Mouse (Mus musculus): ENCODE results near the gene Hnrnpa1. TPM values are rescaled to one million over a fixed set of nuclear protein-coding genes. Genes with fewer than 3 reads are reported as not detected.

Hnrnpa1 gene
- polyA plus RNA-seq (2015; fragmentation: Nextera tagmentation; extraction: Ambion mirVana) = 1,025 and 1,038 TPM in 2 replicates

DNA sequence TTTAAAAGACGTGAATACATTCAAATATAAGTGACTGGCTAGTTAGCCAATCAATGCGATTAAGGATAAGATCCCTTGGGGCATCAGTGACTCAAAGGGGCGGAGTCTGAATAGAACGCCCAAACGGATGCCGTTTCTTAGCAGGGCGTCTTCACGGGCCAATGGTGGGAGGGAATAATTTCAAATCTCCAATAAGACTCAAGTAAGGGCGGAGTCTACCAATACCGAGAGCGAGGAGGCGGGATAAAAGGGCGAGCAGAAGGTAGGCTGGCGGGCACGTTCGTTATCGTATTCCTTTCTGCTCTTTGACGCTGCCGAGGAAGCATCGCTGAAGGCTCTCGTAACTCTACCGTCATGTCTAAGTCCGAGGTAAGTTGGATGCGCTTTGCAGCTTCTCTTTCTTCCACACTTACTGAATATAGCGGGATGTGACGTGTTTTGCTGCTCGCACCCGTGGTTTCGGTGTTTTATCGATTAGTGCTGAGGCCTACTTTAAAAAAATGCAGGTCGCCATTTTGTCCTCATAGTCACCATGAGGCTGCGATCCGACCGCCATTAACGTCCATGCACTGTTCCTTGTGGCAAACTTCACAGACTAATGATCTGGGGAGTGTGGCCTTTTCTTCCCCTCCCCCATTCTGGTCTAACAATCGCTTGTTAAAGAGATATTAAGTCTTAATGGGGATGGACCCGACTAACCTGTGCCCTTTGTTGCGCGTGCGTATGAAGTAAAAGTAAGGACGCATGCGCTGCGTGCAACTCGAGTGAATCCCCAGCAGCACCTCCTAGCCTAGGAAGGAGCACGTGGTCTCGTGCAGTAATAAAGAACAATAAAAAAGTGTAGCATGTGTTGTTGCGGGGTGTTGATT is at the start of gene Hnrnpa1:
Hnrnpa1 (plus strand) TSS at position 273 of the 869 bp plus-strand sequence.
- peak within 1 kb of the TSS; percentile 62 for H3K9ac ChIP-seq
- H3K27me3 ChIP-seq = no peaks in the 10 kb centered on the region
- H3K4me3 ChIP-seq (replicated peaks) = peak within 1 kb of the TSS; percentile 54
- H3K4me2 ChIP-seq = peak within 1 kb of the TSS; percentile 78
- H3K36me3 ChIP-seq = peaks cover 56% of the 10 kb centered on the region
- peak; percentile 94 for ATAC-seq (replicated peaks; ENCODE audit: low FRiP score)
- no peaks in the 10 kb centered on the region for H3K9me3 ChIP-seq (replicated peaks)
- H3K27ac ChIP-seq = peak within 1 kb of the TSS; percentile 98
- peaks cover 37% of the 10 kb centered on the region for H3K4me1 ChIP-seq
- under 1% methylated on average over 47 of the region's 47 CpGs for WGBS

DNA sequence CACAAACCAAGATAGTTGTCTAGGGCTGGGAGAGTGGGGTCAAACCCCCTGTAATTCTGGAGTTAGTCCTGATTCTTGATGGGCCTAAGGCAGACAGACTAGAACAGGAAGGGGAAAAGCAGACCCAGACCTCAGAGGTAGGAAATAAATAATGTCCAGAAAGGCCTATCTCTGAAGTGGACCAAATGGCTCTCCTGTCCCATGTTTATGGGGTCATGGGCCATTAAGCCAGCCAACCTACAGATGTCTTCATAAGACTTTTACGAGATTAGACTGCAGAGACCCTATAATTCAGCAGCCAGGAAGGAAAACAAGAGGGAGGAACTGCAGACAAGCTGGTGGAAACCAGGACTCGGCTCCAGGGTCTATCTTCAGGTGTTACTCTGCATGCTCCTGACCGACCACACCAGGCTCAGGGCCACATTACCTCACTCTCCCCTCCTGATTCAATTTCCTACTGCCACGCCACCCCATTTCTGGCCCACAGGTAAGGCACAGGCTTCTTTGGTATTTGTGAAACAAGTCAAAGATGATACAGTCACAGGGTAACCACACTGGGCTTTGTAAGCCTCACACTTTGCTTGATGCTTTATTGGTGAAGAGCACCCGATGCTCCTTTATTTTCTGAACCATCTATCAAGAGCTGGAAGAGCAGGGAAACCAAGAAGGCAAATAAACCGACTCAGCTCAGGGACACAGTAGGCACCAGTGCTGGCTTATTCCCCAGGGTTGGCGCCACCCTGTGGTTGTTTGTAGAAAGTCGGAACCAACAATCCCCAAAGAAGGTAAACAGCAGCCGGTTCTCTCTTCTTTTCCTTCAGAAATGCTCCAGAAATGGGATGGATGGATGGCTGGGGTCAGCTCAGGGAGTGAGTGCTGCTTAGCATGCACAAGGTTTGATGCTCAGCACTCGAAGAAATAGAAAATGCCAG is 49.4 kb upstream of the Hnrnpa1 start:
- Histone ChIP-seq H3K4me2 (no peak overlapping the region), H3K4me3 (replicated peaks) (no peak overlapping the region), H3K27ac (peak overlapping the region; percentile 71), H3K4me1 (peaks cover 42% of the 10 kb centered on the region), H3K36me3 (peaks cover 42% of the 10 kb centered on the region), H3K9ac (no peak overlapping the region), H3K9me3 (replicated peaks) (no peaks in the 10 kb centered on the region), H3K27me3 (no peaks in the 10 kb centered on the region)
- ATAC-seq (replicated peaks; ENCODE audit: low FRiP score) = peak; percentile 73
- 24% methylated on average over 10 of the region's 10 CpGs for WGBS

DNA sequence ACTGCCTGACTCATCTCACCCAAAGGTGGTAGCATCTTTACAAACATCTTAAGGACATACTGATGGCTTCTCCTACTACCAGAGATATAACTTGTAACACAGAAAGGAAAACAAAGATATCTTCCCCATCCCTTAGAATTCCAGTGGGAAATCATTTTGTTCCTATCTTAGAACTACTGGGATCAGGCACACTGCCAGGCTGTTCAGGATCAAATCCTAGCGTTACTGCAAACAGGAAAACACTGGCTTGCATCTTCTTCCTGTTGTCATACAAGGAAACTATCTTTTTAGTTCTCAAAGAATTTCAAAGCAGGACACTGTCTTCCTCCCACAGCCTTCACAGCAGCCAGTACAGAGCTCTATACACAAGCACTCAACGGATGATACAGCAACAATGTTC is 46.6 kb upstream of the Hnrnpa1 start:
- 70% methylated on average over 2 of the region's 2 CpGs for WGBS
- peaks cover 69% of the 10 kb centered on the region for H3K36me3 ChIP-seq

DNA sequence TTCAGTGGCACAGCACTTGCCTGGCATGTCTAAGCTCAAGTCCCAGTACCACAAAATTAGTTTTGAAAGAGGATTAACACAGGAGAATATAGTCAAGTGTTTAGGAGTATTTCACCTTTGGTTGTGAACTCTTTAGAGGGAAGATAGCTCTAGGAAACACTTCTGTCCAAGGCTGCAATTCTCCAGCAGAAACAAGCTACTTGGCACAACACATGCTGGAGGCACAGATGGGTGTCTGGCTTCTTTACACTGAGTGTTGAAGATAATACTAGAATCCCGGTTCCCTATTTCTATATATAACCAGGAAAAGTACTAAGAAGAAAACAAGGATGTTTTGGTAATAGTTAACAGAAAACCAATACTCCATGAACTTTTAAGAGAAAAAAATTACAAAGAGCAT is 43.4 kb upstream of the Hnrnpa1 start:
- no peaks in the 10 kb centered on the region for H3K27me3 ChIP-seq
- H3K4me2 ChIP-seq = no peak overlapping the region
- H3K36me3 ChIP-seq = peaks cover 95% of the 10 kb centered on the region
- no peak overlapping the region for H3K9ac ChIP-seq
- 87% methylated on average over 1 of the region's 1 CpGs for WGBS
- ATAC-seq (replicated peaks; ENCODE audit: low FRiP score) = no peak
- H3K9me3 ChIP-seq (replicated peaks) = no peaks in the 10 kb centered on the region
- H3K27ac ChIP-seq = no peak overlapping the region
- H3K4me1 ChIP-seq = peaks cover 5% of the 10 kb centered on the region; the same call in 1 of the 2 replicates
- H3K4me3 ChIP-seq (replicated peaks) = no peak overlapping the region

More for the DNA sequence above, 46.6 kb upstream of the Hnrnpa1 start:
- Histone ChIP-seq H3K4me3 (replicated peaks) (no peak overlapping the region), H3K27ac (no peak overlapping the region), H3K9ac (no peak overlapping the region), H3K4me1 (peaks cover 34% of the 10 kb centered on the region), H3K9me3 (replicated peaks) (no peaks in the 10 kb centered on the region), H3K4me2 (no peak overlapping the region), H3K27me3 (no peaks in the 10 kb centered on the region)
- no peak for ATAC-seq (replicated peaks; ENCODE audit: low FRiP score)

- Histone ChIP-seq H3K4me2 (no peak overlapping the region), H3K27ac (no peak overlapping the region), H3K4me1 (peaks cover 12% of the 10 kb centered on the region; the same call in 1 of the 2 replicates), H3K9ac (no peak overlapping the region), H3K9me3 (replicated peaks) (no peaks in the 10 kb centered on the region), H3K36me3 (peaks cover 94% of the 10 kb centered on the region), H3K27me3 (no peaks in the 10 kb centered on the region), H3K4me3 (replicated peaks) (no peak overlapping the region)
- ATAC-seq (replicated peaks; ENCODE audit: low FRiP score) = no peak
- WGBS = 91% methylated on average over 4 of the region's 4 CpGs
These were observed 42.4 kb upstream of the Hnrnpa1 start for GRCm38 (mm10) chr15:103197785-103198184.

- ATAC-seq (replicated peaks; ENCODE audit: low FRiP score) = 0 out of 2 replicates have a peak, but pooled peaks have one; percentile 33
- Histone ChIP-seq H3K9ac (no peak overlapping the region), H3K27me3 (no peaks in the 10 kb centered on the region), H3K36me3 (peaks cover 92% of the 10 kb centered on the region), H3K4me2 (no peak overlapping the region), H3K27ac (peak overlapping the region; percentile 78), H3K4me1 (peaks cover 14% of the 10 kb centered on the region; the same call in 1 of the 2 replicates), H3K9me3 (replicated peaks) (no peaks in the 10 kb centered on the region), H3K4me3 (replicated peaks) (no peak overlapping the region)
- WGBS = 35% methylated on average over 6 of the region's 6 CpGs
These were observed 38.0 kb upstream of the Hnrnpa1 start for GRCm38 (mm10) chr15:103202088-103202793.

GRCm38 (mm10) chr15:103205156-103205555 is 35.1 kb upstream of the Hnrnpa1 start:
- peaks cover 14% of the 10 kb centered on the region; the same call in 1 of the 2 replicates for H3K4me1 ChIP-seq
- peaks cover 92% of the 10 kb centered on the region for H3K36me3 ChIP-seq
- H3K4me3 ChIP-seq (replicated peaks) = no peak overlapping the region
- 53% methylated on average over 2 of the region's 2 CpGs for WGBS
- no peaks in the 10 kb centered on the region for H3K9me3 ChIP-seq (replicated peaks)
- H3K9ac ChIP-seq = no peak overlapping the region
- ATAC-seq (replicated peaks; ENCODE audit: low FRiP score) = no peak
- no peaks in the 10 kb centered on the region for H3K27me3 ChIP-seq
- peak overlapping the region; percentile 22; the same call in 1 of the 2 replicates for H3K27ac ChIP-seq
- H3K4me2 ChIP-seq = no peak overlapping the region

GRCm38 (mm10) chr15:103214149-103214548 is 26.1 kb upstream of the Hnrnpa1 start:
- peak overlapping the region; percentile 19 for H3K4me3 ChIP-seq (replicated peaks)
- 47% methylated on average over 2 of the region's 2 CpGs for WGBS
- ATAC-seq (replicated peaks; ENCODE audit: low FRiP score) = no peak
- peak overlapping the region; percentile 69 for H3K27ac ChIP-seq
- peaks cover 43% of the 10 kb centered on the region for H3K36me3 ChIP-seq
- H3K9ac ChIP-seq = no peak overlapping the region; the same call in 1 of the 2 replicates
- H3K27me3 ChIP-seq = no peaks in the 10 kb centered on the region
- H3K9me3 ChIP-seq (replicated peaks) = no peaks in the 10 kb centered on the region
- peak overlapping the region; percentile 39 for H3K4me2 ChIP-seq
- H3K4me1 ChIP-seq = peaks cover 36% of the 10 kb centered on the region

DNA sequence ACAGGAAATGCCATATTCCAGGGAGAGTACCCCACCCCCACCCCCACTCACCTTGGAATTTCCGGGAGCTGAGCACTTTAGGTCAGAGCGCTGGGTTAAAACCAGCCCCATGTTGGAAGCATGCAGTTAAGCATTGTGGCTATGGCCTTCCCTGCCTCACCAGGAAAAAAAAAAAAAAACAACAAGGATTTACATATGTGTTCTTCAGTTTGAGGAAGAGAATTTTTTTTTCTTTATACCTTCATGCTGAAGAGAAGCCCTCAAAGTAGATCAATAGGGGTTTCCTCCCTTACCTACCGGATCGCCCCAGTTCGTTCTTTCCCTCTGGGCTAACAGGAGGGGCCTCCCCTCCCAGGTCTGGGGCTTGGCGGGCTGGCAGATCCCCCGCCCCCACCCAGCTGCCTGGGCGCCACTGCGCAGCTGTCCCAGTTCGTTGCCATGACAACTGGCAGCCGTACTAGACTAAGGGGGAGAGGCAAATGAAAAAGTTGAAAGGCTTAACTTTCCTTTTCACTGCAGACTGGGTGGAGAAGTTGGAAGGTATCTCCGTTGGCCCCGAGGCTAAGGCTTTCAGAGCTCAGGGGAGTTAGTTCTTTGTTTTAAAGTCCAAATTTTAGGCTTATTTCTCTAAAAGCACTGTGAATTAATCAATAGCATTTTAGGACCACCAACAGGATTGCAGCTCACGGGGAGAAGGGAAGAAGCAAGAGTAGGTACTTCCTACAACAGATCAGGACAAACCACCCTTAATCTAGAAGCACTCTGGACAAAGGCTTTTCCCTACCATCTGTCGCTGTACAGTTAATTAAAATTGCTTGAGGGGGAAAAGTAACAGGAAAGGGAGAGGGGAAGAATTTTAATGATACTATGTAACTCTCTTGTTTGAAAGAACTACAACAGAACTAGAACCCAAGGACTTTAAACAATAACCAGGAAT is 25.0 kb upstream of the Hnrnpa1 start:
- Histone ChIP-seq H3K4me2 (peak overlapping the region; percentile 69), H3K4me3 (replicated peaks) (peak overlapping the region; percentile 46), H3K9ac (peak overlapping the region; percentile 40), H3K4me1 (peaks cover 37% of the 10 kb centered on the region), H3K27me3 (no peaks in the 10 kb centered on the region), H3K27ac (peak overlapping the region; percentile 96), H3K36me3 (peaks cover 34% of the 10 kb centered on the region), H3K9me3 (replicated peaks) (no peaks in the 10 kb centered on the region)
- peak; percentile 97 for ATAC-seq (replicated peaks; ENCODE audit: low FRiP score)
- WGBS = under 1% methylated on average over 15 of the region's 15 CpGs

DNA sequence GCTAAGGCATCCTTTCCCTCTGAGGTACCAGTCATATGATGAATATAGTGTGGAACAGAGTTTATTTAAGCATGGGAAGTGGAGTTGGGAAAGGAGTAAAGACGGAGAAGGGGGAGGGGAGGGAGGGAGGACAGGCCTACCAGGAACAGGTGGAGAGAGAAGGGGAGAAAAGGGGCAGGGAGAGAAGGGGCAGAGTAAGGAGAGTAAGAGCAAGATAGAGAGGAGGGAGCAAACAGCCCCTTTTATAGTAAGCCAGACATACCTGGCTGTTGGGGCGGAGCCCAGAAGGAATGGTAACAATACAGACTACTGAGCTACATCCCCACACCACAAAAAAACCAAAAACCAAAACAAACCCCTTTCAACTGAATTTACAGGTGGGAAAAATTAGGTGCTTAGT is 24.2 kb upstream of the Hnrnpa1 start:
- peak overlapping the region; percentile 46; the same call in 1 of the 2 replicates for H3K4me3 ChIP-seq (replicated peaks)
- peak overlapping the region; percentile 96 for H3K27ac ChIP-seq
- ATAC-seq (replicated peaks; ENCODE audit: low FRiP score) = 0 out of 2 replicates have a peak, but pooled peaks have one; percentile 8
- 0 out of 2 replicates have a peak overlapping the region, but pooled peaks have one; percentile 40 for H3K9ac ChIP-seq
- peaks cover 45% of the 10 kb centered on the region for H3K4me1 ChIP-seq
- no peaks in the 10 kb centered on the region for H3K27me3 ChIP-seq
- H3K4me2 ChIP-seq = peak overlapping the region; percentile 69
- WGBS = 38% methylated on average over 2 of the region's 2 CpGs
- no peaks in the 10 kb centered on the region for H3K9me3 ChIP-seq (replicated peaks)
- H3K36me3 ChIP-seq = peaks cover 29% of the 10 kb centered on the region

Data from kidney, embryonic 15.5 days (tissue).